Mouse (Mus musculus): ENCODE data around the gene Vezf1. TPM values are rescaled to one million over a fixed set of nuclear protein-coding genes. Genes with fewer than 3 reads are reported as not detected.
A peak's percentile ranks its signal among the peaks of the same experiment; 100 is the strongest.

Gene Vezf1
- polyA plus RNA-seq, 1 experiment from 2014 or later = 30.5 TPM

DNA sequence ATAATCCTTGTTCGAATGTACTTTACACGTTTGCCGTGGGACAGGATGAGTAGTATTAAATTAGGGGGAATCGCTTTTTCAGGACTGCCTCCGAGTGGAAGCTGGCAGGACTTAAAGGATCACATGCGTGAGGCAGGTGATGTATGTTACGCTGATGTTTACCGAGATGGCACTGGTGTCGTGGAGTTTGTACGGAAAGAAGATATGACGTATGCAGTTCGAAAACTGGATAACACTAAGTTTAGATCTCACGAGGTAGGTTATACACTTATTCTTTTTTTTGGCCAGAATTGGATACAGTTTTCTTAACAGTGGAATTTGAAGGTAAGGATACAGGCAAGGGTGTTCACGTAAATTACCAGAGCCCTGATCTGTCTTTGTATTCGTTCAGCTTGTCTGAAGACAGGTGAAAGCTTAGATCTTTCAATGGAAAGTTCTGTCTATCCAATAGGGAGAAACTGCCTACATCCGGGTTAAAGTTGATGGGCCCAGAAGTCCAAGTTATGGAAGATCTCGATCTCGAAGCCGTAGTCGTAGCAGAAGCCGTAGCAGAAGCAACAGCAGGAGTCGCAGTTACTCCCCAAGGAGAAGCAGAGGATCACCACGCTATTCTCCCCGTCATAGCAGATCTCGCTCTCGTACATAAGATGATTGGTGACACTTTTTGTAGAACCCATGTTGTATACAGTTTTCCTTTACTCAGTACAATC is 19.0 kb upstream of the Vezf1 start:
- 8% methylated on average over 26 of the region's 26 CpGs for WGBS
- peaks cover 5% of the 10 kb centered on the region for H3K36me3 ChIP-seq (ENCODE audit: control insufficient read depth, insufficient read depth, low read length)
- no peak for ATAC-seq (ENCODE audit: insufficient read depth, low FRiP score)

DNA sequence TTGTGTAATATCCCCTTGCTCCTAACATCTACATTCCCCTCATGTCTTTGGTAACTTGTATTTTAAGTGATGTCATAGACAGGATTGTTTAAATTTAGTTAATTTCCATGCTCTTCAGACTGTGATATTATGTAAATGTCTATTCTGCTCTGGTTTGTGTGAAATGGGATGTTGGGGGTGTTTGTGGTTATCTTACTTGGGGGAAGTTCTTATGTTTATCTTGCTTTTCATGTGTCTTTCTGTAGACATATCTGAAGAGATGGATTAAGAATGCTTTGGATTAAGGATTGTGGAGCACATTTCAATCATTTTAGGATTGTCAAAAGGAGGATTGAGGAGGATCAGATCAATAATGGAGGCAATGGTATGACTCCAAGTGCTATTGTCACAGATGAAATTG is 18.3 kb upstream of the Vezf1 start:
- peaks cover 30% of the 10 kb centered on the region for H3K4me1 ChIP-seq (ENCODE audit: control insufficient read depth, insufficient read depth, low read length)
- H3K4me3 ChIP-seq (replicated peaks; ENCODE audit: low read length) = peak overlapping the region; percentile 84
- H3K9ac ChIP-seq (ENCODE audit: low read length) = 0 out of 2 replicates have a peak overlapping the region, but pooled peaks have one; percentile 31
- no peaks in the 10 kb centered on the region for H3K27me3 ChIP-seq (ENCODE audit: control insufficient read depth, insufficient read depth, low read length)
- no peaks in the 10 kb centered on the region for H3K9me3 ChIP-seq (replicated peaks; ENCODE audit: control insufficient read depth, low read length)
- H3K27ac ChIP-seq (ENCODE audit: low read length) = no peak overlapping the region
- no peak for ATAC-seq (ENCODE audit: insufficient read depth, low FRiP score)
- H3K4me2 ChIP-seq (ENCODE audit: low read depth, low read length) = peak overlapping the region; percentile 97
- H3K36me3 ChIP-seq (ENCODE audit: control insufficient read depth, insufficient read depth, low read length) = peaks cover 5% of the 10 kb centered on the region

More for the DNA sequence above, 19.0 kb upstream of the Vezf1 start:
- Histone ChIP-seq H3K27me3 (ENCODE audit: control insufficient read depth, insufficient read depth, low read length) (no peaks in the 10 kb centered on the region), H3K27ac (ENCODE audit: low read length) (no peak overlapping the region), H3K9ac (ENCODE audit: low read length) (peak overlapping the region; percentile 95), H3K9me3 (replicated peaks; ENCODE audit: control insufficient read depth, low read length) (no peaks in the 10 kb centered on the region), H3K4me2 (ENCODE audit: low read depth, low read length) (peak overlapping the region; percentile 97), H3K4me3 (replicated peaks; ENCODE audit: low read length) (peak overlapping the region; percentile 84), H3K4me1 (ENCODE audit: control insufficient read depth, insufficient read depth, low read length) (peaks cover 30% of the 10 kb centered on the region)

DNA sequence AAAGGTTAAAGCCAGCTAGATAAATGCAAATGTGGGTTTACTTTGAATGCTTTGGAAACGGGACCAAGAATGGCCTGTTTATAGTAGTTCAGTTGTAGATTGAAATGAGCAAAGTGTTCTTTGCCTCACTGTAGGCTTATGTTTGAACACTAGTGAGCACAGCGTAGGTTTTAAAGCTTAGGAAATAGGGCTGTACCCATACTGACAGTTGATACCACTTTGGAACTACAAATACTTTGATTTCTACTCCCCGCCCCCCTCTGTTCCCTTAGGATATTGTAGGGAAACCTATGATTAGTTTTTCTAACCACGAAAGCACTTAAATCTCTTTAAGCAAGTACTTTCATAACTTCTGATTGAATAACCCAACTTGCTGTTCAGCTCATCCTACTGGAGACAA is 15.4 kb upstream of the Vezf1 start:
- Histone ChIP-seq H3K9ac (ENCODE audit: low read length) (no peak overlapping the region), H3K4me2 (ENCODE audit: low read depth, low read length) (no peak overlapping the region), H3K4me1 (ENCODE audit: control insufficient read depth, insufficient read depth, low read length) (peaks cover 21% of the 10 kb centered on the region), H3K27ac (ENCODE audit: low read length) (no peak overlapping the region), H3K36me3 (ENCODE audit: control insufficient read depth, insufficient read depth, low read length) (peaks cover 5% of the 10 kb centered on the region), H3K9me3 (replicated peaks; ENCODE audit: control insufficient read depth, low read length) (no peaks in the 10 kb centered on the region), H3K4me3 (replicated peaks; ENCODE audit: low read length) (no peak overlapping the region), H3K27me3 (ENCODE audit: control insufficient read depth, insufficient read depth, low read length) (no peaks in the 10 kb centered on the region)
- WGBS = 78% methylated on average over 4 of the region's 4 CpGs
- no peak for ATAC-seq (ENCODE audit: insufficient read depth, low FRiP score)

DNA sequence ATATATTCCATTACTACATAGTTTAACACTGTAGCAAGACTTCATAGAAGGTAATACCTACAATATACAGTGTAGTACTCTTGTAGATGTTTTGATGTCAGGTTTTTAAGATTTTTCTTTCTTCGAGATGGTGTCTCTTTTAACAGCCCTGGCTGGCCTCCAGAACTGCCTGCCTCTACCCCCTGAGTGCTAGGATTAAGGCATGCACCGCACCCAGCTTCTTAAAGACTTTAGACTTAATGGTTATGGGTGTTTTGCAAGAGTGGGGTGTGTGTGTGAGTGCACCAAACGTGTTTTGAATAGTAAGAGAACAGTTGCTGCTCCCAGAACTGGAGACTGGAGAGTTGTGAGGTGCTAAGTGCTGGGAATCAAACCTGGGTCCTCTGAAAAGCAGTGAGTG is 14.3 kb upstream of the Vezf1 start:
- no peak overlapping the region for H3K9ac ChIP-seq (ENCODE audit: low read length)
- peaks cover 5% of the 10 kb centered on the region for H3K36me3 ChIP-seq (ENCODE audit: control insufficient read depth, insufficient read depth, low read length)
- 52% methylated on average over 3 of the region's 3 CpGs for WGBS
- ATAC-seq (ENCODE audit: insufficient read depth, low FRiP score) = no peak
- H3K9me3 ChIP-seq (replicated peaks; ENCODE audit: control insufficient read depth, low read length) = no peaks in the 10 kb centered on the region
- H3K4me3 ChIP-seq (replicated peaks; ENCODE audit: low read length) = no peak overlapping the region
- peaks cover 20% of the 10 kb centered on the region for H3K4me1 ChIP-seq (ENCODE audit: control insufficient read depth, insufficient read depth, low read length)
- no peak overlapping the region for H3K27ac ChIP-seq (ENCODE audit: low read length)
- no peak overlapping the region for H3K4me2 ChIP-seq (ENCODE audit: low read depth, low read length)
- no peaks in the 10 kb centered on the region for H3K27me3 ChIP-seq (ENCODE audit: control insufficient read depth, insufficient read depth, low read length)

DNA sequence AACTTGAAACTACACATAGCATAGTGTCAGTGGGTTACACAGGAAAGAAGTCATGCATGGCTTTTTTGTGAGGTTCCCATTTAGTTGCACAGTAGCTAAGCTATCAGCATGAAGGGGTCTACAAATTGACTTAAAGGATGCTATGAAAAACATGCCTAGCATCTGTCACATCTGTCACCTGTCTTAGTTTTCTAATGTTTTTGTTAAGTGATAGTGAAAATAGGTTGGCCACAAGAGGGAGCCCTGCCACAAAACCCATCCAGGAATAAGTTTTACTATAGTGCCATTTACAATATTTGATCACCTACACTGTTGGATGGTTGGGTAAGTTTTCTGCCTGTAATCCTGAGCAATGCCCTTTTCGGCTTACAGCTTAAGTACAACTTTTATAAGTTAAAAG is 13.5 kb upstream of the Vezf1 start:
- 69% methylated on average over 1 of the region's 1 CpGs for WGBS
- H3K27ac ChIP-seq (ENCODE audit: low read length) = no peak overlapping the region
- H3K4me1 ChIP-seq (ENCODE audit: control insufficient read depth, insufficient read depth, low read length) = peaks cover 14% of the 10 kb centered on the region
- H3K27me3 ChIP-seq (ENCODE audit: control insufficient read depth, insufficient read depth, low read length) = no peaks in the 10 kb centered on the region
- no peak for ATAC-seq (ENCODE audit: insufficient read depth, low FRiP score)
- peaks cover 5% of the 10 kb centered on the region for H3K36me3 ChIP-seq (ENCODE audit: control insufficient read depth, insufficient read depth, low read length)
- no peak overlapping the region for H3K4me3 ChIP-seq (replicated peaks; ENCODE audit: low read length)
- H3K9ac ChIP-seq (ENCODE audit: low read length) = no peak overlapping the region
- no peak overlapping the region for H3K4me2 ChIP-seq (ENCODE audit: low read depth, low read length)
- no peaks in the 10 kb centered on the region for H3K9me3 ChIP-seq (replicated peaks; ENCODE audit: control insufficient read depth, low read length)

DNA sequence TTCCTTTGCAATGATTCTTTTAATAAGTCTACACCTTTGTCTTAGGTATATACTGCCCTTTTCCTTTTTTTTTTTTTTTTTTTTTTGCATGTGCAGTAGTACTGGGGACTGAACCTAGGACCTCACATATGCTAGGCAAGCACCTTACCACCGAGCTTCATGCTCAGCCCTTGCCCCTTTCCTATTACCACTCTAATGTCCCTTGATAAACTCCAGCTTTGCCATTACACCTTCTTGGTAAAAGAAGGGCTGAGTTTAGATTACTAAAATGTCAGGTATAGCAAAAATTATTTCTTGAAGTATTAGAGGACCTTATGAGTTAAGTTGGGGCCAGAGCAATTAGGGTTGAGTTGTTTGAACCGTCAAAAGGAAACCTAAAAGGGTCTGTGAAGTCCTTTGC is 12.3 kb upstream of the Vezf1 start:
- 84% methylated on average over 2 of the region's 2 CpGs for WGBS
- no peak overlapping the region for H3K9ac ChIP-seq (ENCODE audit: low read length)
- no peaks in the 10 kb centered on the region for H3K27me3 ChIP-seq (ENCODE audit: control insufficient read depth, insufficient read depth, low read length)
- no peak overlapping the region for H3K4me3 ChIP-seq (replicated peaks; ENCODE audit: low read length)
- peaks cover 4% of the 10 kb centered on the region for H3K36me3 ChIP-seq (ENCODE audit: control insufficient read depth, insufficient read depth, low read length)
- H3K9me3 ChIP-seq (replicated peaks; ENCODE audit: control insufficient read depth, low read length) = no peaks in the 10 kb centered on the region
- no peak overlapping the region for H3K4me2 ChIP-seq (ENCODE audit: low read depth, low read length)
- ATAC-seq (ENCODE audit: insufficient read depth, low FRiP score) = no peak
- H3K27ac ChIP-seq (ENCODE audit: low read length) = no peak overlapping the region
- H3K4me1 ChIP-seq (ENCODE audit: control insufficient read depth, insufficient read depth, low read length) = peaks cover 7% of the 10 kb centered on the region

DNA sequence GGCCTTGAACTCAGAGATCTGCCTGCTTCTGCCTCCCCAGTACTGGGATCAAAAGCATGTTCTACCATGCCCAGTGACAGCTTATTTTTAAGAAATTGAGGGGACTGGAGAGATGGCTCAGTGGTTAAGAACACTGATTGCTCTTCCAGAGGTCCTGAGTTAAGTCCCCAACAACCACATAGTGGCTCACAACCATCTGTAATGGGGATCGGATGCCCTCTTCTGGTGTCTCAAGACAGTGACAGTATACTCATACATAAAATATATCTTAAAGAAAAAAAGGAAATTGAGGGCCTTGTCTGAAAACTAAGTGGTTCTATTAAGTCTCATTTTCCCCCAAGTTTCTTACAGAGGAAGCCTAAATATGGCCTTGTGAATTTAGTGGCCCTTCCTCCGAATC is 10.3 kb upstream of the Vezf1 start:
- ATAC-seq (ENCODE audit: insufficient read depth, low FRiP score) = no peak
- Histone ChIP-seq H3K4me2 (ENCODE audit: low read depth, low read length) (no peak overlapping the region), H3K9ac (ENCODE audit: low read length) (no peak overlapping the region), H3K36me3 (ENCODE audit: control insufficient read depth, insufficient read depth, low read length) (no peaks in the 10 kb centered on the region; the same call in 1 of the 2 replicates), H3K4me1 (ENCODE audit: control insufficient read depth, insufficient read depth, low read length) (no peaks in the 10 kb centered on the region), H3K27me3 (ENCODE audit: control insufficient read depth, insufficient read depth, low read length) (no peaks in the 10 kb centered on the region), H3K9me3 (replicated peaks; ENCODE audit: control insufficient read depth, low read length) (no peaks in the 10 kb centered on the region), H3K27ac (ENCODE audit: low read length) (no peak overlapping the region), H3K4me3 (replicated peaks; ENCODE audit: low read length) (no peak overlapping the region)
- 78% methylated on average over 2 of the region's 2 CpGs for WGBS

DNA sequence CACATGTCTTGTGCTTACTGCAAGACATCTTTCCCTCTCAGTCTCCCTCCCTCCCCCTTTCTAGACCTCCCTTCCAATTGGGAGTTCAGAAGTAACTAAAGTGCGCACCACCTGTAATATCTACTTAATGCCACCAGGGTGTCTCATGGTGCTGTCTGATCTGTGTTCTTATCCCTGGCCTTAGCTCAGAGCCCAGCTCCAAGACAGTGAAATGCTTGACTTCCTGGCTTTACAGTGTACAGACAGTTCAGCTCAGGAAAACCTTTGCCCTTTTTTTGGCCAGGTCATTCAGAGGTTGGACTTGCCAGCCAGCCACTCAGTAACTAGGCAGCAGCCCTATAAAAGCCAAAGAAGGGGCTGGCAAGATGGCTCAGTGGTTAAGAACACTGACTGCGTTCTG is 8.9 kb upstream of the Vezf1 start:
- H3K27me3 ChIP-seq (ENCODE audit: control insufficient read depth, insufficient read depth, low read length) = no peaks in the 10 kb centered on the region
- no peak overlapping the region for H3K9ac ChIP-seq (ENCODE audit: low read length)
- no peak overlapping the region for H3K4me2 ChIP-seq (ENCODE audit: low read depth, low read length)
- H3K4me1 ChIP-seq (ENCODE audit: control insufficient read depth, insufficient read depth, low read length) = no peaks in the 10 kb centered on the region
- WGBS = 47% methylated on average over 2 of the region's 2 CpGs
- peak; percentile 91; the same call in 1 of the 2 replicates for ATAC-seq (ENCODE audit: insufficient read depth, low FRiP score)
- no peak overlapping the region for H3K27ac ChIP-seq (ENCODE audit: low read length)
- H3K4me3 ChIP-seq (replicated peaks; ENCODE audit: low read length) = no peak overlapping the region
- H3K9me3 ChIP-seq (replicated peaks; ENCODE audit: control insufficient read depth, low read length) = no peaks in the 10 kb centered on the region
- H3K36me3 ChIP-seq (ENCODE audit: control insufficient read depth, insufficient read depth, low read length) = no peaks in the 10 kb centered on the region

DNA sequence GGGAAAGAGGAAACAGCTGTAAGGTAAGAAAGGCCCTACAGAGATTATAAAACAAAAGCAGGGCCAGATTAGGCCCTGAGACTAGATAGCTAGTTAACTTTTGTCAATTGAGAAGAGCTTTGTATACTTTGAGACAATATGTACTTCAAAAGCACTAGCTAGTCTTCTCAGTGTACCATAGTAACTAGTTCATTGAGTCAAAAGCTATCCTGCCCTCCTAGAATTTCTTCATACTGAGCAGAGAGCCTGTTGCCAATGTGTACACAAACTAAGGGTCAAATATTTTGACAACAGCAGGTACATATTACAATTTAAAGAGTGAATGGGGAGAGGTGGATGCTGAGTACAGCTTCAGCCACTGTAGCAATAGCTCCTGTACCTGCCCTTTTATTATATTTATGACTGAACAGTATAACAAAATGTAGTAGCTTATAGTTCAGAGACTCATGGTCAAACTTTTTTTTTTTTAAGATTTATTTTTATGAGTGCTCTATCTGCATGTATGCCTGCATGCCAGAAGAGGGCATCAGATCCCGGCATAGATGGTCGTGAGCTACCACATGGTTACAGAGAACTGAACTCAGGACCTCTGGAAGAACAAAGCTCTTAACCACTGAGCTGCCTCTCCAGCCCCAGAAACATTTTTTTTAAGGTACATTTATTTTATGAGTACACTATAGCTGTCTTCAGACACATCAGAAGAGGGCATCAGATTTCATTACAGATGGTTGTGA is 6.0 kb upstream of the Vezf1 start:
- Histone ChIP-seq H3K4me1 (ENCODE audit: control insufficient read depth, insufficient read depth, low read length) (peaks cover under 1% of the 10 kb centered on the region), H3K36me3 (ENCODE audit: control insufficient read depth, insufficient read depth, low read length) (no peaks in the 10 kb centered on the region), H3K4me3 (replicated peaks; ENCODE audit: low read length) (no peak overlapping the region), H3K9ac (ENCODE audit: low read length) (no peak overlapping the region), H3K27ac (ENCODE audit: low read length) (no peak overlapping the region), H3K4me2 (ENCODE audit: low read depth, low read length) (no peak overlapping the region), H3K27me3 (ENCODE audit: control insufficient read depth, insufficient read depth, low read length) (no peaks in the 10 kb centered on the region), H3K9me3 (replicated peaks; ENCODE audit: control insufficient read depth, low read length) (no peaks in the 10 kb centered on the region)
- 72% methylated on average over 2 of the region's 2 CpGs for WGBS
- no peak for ATAC-seq (ENCODE audit: insufficient read depth, low FRiP score)

Measured in stomach, embryonic 16.5 days (tissue).